Mouse (Mus musculus): ENCODE data around the gene Mcm2. TPM values are rescaled to one million over a fixed set of nuclear protein-coding genes. Genes with fewer than 3 reads are reported as not detected.

Mcm2 gene
- total RNA-seq, 2 experiments from 2014 or later, result 6.6 to 7.5 TPM

DNA sequence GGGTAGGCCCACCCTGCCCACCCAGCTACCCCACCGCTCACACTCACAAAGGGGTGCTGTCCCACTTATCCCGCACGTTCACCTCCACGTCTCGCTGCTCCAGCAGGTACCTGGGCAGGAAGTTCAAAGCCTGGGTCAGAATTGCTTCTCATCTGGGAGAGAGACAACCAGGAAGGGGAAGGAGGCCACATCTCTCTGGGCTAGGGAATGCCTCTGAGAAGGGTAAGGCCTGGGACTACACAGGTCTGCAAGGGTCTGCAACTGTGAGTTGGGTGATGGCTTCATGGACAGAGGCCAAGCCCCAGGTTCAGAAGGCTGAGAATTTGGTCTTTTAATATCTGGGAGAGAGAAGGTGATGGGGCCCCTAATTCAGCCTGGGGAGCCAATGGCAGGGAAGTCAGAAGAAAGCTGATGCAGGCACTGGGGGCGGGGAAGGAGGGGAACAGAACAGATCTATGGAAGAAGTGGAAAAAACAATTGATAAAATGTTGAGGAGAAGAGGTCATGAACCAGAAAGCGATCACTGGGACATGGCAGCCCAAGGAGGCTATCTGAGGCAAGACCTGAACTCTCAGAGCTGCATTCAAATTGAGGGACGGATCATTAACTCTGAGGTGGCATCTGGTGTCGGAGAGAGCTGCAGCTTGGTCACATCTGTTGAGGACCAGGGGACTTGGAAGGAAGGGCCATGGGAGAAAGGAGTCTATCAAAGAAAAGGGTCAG is 57.6 kb downstream of the Mcm2 start:
- peak; percentile 17 for DNase-seq
- intact Hi-C loops (cut with DNase I), result no loop called here
- no peak for TF ChIP-seq CTCF (IDR thresholded peaks at IDR 0.05)
- Histone ChIP-seq H3K27ac (peak overlapping the region; percentile 97), H3K4me3 (peak overlapping the region; percentile 93)

DNA sequence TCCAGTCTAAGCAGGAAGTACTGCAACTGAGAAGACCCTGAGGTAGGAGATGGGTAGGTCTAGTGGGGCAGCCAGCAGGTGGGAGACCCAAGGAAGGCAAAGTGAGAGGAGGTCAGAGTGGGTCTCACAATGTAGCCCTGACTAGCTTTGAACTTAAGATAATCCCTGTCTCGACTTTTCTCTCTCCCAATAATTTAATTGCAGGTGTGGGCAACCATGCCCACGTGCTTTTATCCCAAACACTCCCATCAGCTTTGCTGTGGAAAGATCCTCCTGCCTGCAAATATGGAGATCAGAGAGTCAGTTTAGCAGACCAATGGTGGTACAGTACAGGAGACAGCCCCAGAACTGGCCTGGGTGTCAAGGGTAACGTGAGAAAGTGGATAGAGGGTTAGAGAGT is 58.4 kb downstream of the Mcm2 start:
- TF ChIP-seq CTCF (IDR thresholded peaks at IDR 0.05), result no peak
- DNase-seq, result no peak
- intact Hi-C loops (cut with DNase I), result no loop called here
- peak overlapping the region; percentile 93 for H3K4me3 ChIP-seq
- peak overlapping the region; percentile 97 for H3K27ac ChIP-seq

DNA sequence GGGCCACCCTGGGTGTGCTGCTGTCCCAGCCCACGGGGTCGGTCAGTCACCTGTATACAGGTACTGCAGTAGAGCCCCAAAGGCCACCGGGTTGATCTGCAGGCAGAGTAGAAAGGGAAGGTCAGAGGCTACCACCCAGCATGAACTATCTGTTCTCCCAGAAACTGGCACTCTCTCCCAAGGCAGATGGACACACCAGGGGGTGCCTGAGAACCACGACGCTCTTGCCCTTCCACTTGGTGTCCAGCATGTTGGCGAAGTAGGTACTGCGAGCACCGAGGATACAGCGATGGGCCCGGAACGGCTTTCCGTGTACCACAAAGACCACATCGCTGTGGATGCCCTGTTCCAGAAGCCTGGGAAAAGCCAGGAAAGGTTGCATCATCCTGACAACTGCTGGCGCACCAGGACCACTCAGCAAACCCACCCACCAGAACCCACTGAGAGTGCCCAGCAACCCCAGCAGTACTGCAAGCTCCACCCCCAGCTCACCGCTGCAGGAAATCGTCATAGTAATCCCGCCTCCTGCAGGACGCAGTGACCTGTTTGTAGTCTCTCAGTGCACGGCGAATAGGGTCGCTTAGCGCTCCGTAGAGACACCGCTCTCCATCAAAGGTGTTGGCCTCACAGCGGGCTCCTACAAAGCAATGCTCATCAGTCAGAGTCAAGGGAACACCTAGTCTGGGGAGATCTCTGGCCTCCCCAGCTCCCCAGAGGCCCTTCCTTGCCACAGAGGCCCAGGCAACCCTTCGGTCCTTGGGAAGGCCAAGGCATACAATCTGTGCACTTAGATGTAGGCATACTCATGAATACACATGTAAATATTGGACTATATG is 59.2 kb downstream of the Mcm2 start:
- no peak for TF ChIP-seq CTCF (IDR thresholded peaks at IDR 0.05)

DNA sequence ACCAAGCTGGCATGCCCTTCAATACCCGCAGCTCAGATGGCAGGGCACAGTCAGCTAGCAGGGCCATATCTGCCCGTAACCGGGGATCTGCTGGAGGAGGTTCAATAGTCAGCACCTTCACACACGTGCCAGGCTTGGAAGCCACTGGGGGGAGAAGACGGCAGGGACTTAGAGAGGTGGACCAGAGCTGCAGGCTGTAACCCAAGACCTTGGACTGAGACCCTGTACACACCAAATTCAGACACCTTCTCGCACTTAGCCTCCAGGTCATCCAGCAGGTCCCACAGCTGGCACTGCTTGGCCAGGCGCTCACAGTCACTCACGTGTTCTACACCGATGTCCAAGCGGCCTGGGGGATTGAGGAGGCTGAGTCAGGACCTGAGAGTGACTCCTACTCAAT is 60.0 kb downstream of the Mcm2 start:
- DNase-seq, result peak; percentile 17
- no peak for TF ChIP-seq CTCF (IDR thresholded peaks at IDR 0.05)
- H3K27ac ChIP-seq, result no peak overlapping the region
- H3K4me3 ChIP-seq, result no peak overlapping the region
- intact Hi-C loops (cut with DNase I), result no loop called here

More for the DNA sequence above, 59.2 kb downstream of the Mcm2 start:
- DNase-seq, result peak; percentile 23
- Histone ChIP-seq H3K27ac (no peak overlapping the region), H3K4me3 (no peak overlapping the region)
- intact Hi-C loops (cut with DNase I), result no loop called here

DNA sequence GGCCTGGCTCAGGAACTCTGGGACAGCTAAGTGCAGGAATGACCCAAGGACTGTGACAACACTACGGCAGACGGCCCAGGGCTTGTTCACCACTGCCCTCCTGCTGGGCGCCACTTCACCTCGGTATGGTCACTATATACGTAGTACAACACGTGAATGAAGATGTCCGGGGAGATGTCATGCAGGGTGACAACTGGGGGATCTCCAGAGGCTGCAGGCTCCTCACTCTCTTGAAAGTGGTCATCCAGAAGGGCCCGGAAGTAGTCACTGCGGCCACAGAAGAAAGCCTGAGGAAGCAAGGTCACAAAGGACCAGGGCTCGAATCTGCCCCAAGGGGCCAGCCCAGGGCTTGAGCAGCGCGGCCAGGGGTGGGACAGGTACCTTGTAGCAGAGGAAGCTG is 60.6 kb downstream of the Mcm2 start:
- Histone ChIP-seq H3K27ac (no peak overlapping the region), H3K4me3 (no peak overlapping the region)
- DNase-seq, result peak; percentile 18
- intact Hi-C loops (cut with DNase I), result no loop called here
- TF ChIP-seq CTCF (IDR thresholded peaks at IDR 0.05), result no peak

DNA sequence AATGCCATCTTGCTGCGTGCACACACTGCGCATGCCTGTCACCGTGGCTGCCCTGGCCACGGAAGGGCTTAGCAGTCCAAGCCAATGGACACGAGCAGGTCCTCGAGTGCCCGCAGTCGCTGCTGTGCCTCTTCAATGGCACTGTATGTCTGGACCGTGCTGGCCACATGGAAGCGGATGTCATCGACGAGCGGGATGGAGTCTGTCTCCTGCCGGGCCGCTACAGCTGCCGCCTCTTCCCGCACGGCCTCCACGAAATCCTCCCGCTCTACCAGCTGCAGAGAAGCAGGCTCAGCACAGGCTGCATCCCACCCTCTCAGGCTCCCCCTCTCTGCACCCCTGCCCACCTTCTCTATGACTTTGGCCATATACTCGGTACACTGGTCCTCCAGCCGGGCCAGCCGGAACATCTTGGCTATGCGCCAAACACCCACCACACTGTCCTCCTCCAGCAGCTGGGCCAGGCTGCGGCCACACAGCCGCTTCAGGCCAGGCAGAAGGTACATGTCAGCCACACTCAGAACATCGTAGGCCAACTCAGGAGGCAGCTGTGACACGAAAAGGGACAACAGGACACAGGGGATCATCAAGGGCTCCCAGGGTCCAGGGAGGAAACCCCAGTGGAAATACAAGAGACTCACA is 62.3 kb downstream of the Mcm2 start:
- Histone ChIP-seq H3K4me3 (no peak overlapping the region), H3K27ac (no peak overlapping the region)
- intact Hi-C loops (cut with DNase I), result no loop called here
- no peak for TF ChIP-seq CTCF (IDR thresholded peaks at IDR 0.05)
- no peak for DNase-seq

DNA sequence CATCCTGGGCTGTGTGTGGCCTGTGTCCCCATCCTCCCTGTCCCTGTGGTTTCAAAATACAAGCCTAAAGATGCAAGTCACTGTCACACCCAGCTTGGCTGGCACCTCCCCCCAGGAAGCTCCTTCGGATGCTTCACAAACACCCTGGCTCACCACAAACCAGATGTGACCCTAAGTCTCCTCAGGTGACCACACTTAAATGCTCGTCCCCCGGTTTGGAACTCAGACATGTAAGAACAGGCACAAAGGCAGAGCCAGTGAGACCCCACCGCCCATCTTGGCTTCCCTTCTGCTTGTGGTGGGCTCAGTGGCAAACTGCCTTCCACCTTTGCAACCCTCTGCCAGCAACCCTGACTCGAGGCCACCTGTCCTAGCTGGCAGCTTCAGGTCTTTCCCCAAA is 63.5 kb downstream of the Mcm2 start:
- Histone ChIP-seq H3K27ac (no peak overlapping the region), H3K4me3 (no peak overlapping the region)
- no peak for TF ChIP-seq CTCF (IDR thresholded peaks at IDR 0.05)
- intact Hi-C loops (cut with DNase I), result no loop called here
- no peak for DNase-seq

Other genes starting within 250 kb of the Mcm2 start
- 10 to 100 TPM; 22.5 to 46.8 TPM for gene Mgll, start 174.4 kb downstream of the Mcm2 start, total RNA-seq (2021)
- 10 to 100 TPM; 16.9 to 22.7 TPM for gene Abtb1, start 56.8 kb downstream of the Mcm2 start, total RNA-seq (2021)
- 10 to 100 TPM; 48.5 to 55.1 TPM for gene Podxl2, start 23.7 kb downstream of the Mcm2 start, total RNA-seq (2021)
- 10 to 100 TPM; 25.5 to 26.1 TPM for gene Tpra1, start 3.5 kb upstream of the Mcm2 start, total RNA-seq (2021)

All from gastrocnemius, adult 2 months (tissue).